Mouse (Mus musculus): Measurements from ENCODE around the gene Gbx2.

GRCm38 (mm10) chr1:89959393-89959792 is 28.4 kb upstream of the Gbx2 start:
- TF ChIP-seq GATA1 (IDR thresholded peaks at IDR 0.05; ENCODE audit: borderline replicate concordance, low read length) (no peak), FLI1 (IDR thresholded peaks at IDR 0.05; ENCODE audit: low read length) (no peak)
